Mouse (Mus musculus): ENCODE results near the gene Wnt7a.

Wnt7a gene

DNA sequence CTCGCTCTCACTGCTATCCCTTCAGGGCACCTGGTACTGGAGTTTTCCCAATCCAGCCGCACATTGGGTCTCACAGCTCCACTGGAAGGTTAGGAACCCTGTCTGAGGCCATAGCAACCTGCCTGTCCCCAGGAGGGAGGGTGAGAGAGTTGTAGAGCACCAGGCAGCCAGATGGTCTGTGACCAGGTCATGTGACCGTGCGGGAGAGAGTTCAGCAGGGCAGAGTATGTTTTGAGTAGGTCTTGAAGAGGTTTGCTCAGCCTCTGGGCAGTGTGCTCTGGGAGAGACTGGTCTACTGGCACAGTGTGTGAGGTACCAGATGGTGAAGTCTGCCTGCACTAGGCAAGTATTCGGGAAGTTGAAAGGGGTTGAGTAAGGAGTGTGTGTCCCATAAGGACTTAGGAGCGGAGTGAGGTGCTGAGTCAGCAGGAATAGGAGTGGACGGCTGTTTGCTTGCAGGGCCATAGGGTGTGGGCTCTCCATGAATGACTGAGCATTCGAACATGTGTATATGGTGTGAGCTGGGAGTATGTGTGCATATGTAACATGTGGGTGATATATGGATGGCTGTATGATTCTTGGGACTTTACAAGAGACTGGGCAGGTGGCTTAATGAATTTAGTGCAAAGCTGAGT lies 71.4 kb downstream of the Wnt7a start:
- DNase-seq (ENCODE audit: low spot score): no peak

DNA sequence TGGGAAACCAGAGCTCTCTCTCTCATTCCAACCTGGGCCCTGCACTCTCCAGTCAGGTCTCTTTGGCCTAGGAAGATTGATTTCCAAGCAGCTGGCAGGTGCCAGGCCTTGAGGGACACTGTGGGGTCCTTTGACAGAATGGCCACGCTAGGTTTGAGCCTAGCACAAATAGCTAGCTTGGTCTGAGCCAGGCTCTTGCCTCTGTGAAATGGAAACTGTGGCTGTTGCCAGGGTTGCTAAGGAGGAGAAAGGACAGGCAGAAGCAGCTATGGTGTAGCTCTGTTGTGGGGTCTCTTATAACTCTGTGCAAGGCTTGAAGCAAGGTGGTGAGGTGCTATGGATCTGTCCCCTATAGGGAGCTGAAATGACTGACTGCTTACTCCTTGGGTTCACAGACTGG lies 75.7 kb downstream of the Wnt7a start:
- DNase-seq (ENCODE audit: low spot score): no peak

DNA sequence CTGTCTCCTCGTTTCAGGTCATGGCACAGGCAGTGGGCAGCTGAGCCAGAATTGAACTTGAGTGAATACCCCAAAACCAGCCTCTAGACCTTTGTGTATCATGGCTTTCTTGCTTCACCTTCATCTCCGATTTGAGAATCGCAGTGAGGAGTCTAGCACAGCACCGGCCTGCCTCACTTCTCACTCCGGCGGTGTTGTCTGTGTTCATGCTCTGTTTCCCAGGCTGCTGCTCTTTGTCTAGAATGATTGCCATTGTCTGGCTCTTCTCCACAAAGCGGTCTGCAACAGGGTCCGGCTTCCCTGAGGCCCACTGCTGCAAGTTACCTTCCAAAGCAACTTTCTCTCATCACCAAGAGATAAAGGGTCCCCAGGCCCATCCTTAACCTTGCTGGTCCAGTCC lies 79.3 kb downstream of the Wnt7a start:
- DNase-seq (ENCODE audit: low spot score): no peak

GRCm38 (mm10) chr6:91325556-91325955 lies 85.6 kb downstream of the Wnt7a start:
- DNase-seq (ENCODE audit: low spot score): no peak

- DNase-seq (ENCODE audit: low spot score): no peak
These were observed 86.4 kb downstream of the Wnt7a start for GRCm38 (mm10) chr6:91324752-91325151.

GRCm38 (mm10) chr6:91322001-91322772 lies 89.0 kb downstream of the Wnt7a start:
- no peak for DNase-seq (ENCODE audit: low spot score)
